Mouse (Mus musculus) frontal cortex, adult 2 months (tissue): Measurements from ENCODE around the gene Irak2. TPM values are rescaled to one million over a fixed set of nuclear protein-coding genes. Genes with fewer than 3 reads are reported as not detected.

Source experiments
- DNase-seq, 2 experiments: peaks; one replicate each; pipeline ENCODE4 v3.0.0; 2022; ENCODE audit warnings: low spot score in 1 of 2; ENCODE audit errors: extremely low spot score in 1 of 2
- polyA plus RNA-seq: library from polyadenylated mRNA; depleted of rRNA; stranded (reverse); fragments of >200 nt; gene quantifications from 2 replicates; pipeline ENCODE4 v1.2.3, GENCODE M21; 2012

Gene Irak2
- polyA plus RNA-seq, 1 experiment, result 31.3 TPM

GRCm38 (mm10) chr6:113632863-113633262, 5.4 kb upstream of the Irak2 start:
- DNase-seq, result no peak

- DNase-seq, result no peak
Measured at GRCm38 (mm10) chr6:113639201-113639600, 934 bp downstream of the Irak2 start.

- DNase-seq, result no peak
Measured at GRCm38 (mm10) chr6:113642605-113643004, 4.3 kb downstream of the Irak2 start.

- DNase-seq, result no peak
Measured at GRCm38 (mm10) chr6:113643021-113643420, 4.8 kb downstream of the Irak2 start.

GRCm38 (mm10) chr6:113643967-113644366, 5.7 kb downstream of the Irak2 start:
- DNase-seq, result no peak

- no peak for DNase-seq
Measured at GRCm38 (mm10) chr6:113644808-113645207, 6.5 kb downstream of the Irak2 start.

GRCm38 (mm10) chr6:113649346-113650196, 11.3 kb downstream of the Irak2 start:
- DNase-seq, result no peak

GRCm38 (mm10) chr6:113650197-113650640, 12.0 kb downstream of the Irak2 start:
- DNase-seq, result no peak

- no peak for DNase-seq
Measured at GRCm38 (mm10) chr6:113651626-113652025, 13.4 kb downstream of the Irak2 start.

- DNase-seq, result no peak
Measured at GRCm38 (mm10) chr6:113653551-113653950, 15.3 kb downstream of the Irak2 start.

- no peak for DNase-seq
Measured at GRCm38 (mm10) chr6:113654102-113654501, 15.8 kb downstream of the Irak2 start.

- DNase-seq, result no peak
Measured at GRCm38 (mm10) chr6:113654753-113655397, 16.6 kb downstream of the Irak2 start.

- DNase-seq, result no peak
Measured at GRCm38 (mm10) chr6:113655475-113655874, 17.2 kb downstream of the Irak2 start.

- DNase-seq, result no peak
Measured at GRCm38 (mm10) chr6:113656847-113657246, 18.6 kb downstream of the Irak2 start.

- DNase-seq, result no peak
Measured at GRCm38 (mm10) chr6:113658226-113658625, 20.0 kb downstream of the Irak2 start.

GRCm38 (mm10) chr6:113659648-113660491, 21.6 kb downstream of the Irak2 start:
- no peak for DNase-seq

- no peak for DNase-seq
Measured at GRCm38 (mm10) chr6:113660492-113661352, 22.5 kb downstream of the Irak2 start.

- peak in 1 of 2 experiments; percentile 39 for DNase-seq
Measured at GRCm38 (mm10) chr6:113661353-113662241, 23.3 kb downstream of the Irak2 start.
